Mouse (Mus musculus) heart, adult 9 months (tissue): ENCODE measurements around the gene Rtn3.

Experiments
- DNase-seq, 2 experiments: peaks; one replicate each; pipeline ENCODE4 v3.0.0; 2022; ENCODE audit warnings: low spot score in 2 of 2

Gene Rtn3

DNA sequence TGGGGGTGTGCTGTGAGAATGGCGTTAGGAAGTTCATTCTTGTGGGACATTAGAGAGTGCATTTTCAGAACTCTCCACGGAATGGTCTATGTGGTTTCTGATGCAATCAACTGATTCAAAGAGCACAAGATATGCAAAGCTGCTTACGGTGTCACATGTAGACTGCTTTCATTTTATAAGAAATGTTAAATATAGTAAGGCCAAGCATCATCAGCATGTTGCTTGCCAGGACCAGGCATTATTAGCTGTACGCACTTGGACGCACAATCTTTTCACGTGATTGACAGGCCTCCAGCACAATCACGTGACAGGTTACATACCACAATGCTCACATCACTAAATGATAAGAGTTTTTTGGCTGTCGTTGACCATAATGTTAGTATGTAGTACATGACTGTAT, 4.6 kb upstream of the Rtn3 start:
- DNase-seq = no peak

DNA sequence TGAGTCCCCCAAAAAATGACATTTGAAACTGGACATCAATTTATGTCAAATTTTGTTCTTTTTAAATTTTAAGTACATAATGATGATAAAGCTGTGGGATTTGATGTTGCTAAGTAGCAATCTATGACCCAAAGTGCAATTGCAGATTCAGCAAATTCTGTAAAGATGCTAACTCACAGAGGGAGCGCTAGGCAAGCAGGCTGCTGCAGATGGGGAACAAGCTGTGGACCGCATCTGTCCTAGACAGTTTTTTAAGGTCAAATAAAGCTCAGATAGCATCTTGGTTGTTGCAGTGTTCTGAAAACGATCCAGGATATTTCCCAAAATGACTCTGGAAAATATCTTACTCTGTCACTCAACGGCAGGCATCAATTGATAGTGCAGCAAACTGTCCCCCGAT, 995 bp upstream of the Rtn3 start:
- DNase-seq = no peak

DNA sequence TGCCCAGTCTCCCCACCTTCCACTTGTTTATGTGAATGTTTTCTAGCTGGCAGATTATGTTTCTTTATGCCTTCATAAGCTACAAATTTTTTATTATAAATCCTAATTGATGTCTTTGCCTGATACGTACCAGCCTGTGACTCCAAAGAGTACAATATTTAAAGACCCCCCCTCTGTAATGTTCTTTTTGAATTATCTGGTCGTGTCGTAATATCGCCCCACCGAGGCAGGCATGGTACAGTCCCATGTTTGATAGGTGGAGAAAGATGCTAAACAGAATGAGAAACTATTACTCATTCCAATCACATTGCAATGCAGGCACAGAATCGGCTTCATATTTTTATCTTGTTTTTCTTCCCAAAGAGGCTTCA, 416 bp upstream of the Rtn3 start:
- DNase-seq = no peak

DNA sequence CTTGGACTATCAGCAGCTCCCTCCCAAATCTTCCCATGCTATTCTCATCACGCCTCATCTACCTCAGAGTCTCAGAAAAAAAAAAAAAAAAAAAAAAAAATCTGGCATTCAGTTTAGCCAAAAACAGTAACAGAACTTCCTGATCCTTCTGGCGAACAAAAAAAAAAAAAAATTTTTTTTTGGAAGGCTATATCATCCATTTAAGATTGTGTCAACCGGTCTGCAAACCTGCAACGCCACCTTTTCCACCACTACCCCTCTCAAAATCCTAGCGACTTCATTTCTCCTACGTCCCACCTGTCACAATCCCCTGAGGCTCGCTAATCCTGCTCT, 849 bp downstream of the Rtn3 start:
- DNase-seq = no peak

DNA sequence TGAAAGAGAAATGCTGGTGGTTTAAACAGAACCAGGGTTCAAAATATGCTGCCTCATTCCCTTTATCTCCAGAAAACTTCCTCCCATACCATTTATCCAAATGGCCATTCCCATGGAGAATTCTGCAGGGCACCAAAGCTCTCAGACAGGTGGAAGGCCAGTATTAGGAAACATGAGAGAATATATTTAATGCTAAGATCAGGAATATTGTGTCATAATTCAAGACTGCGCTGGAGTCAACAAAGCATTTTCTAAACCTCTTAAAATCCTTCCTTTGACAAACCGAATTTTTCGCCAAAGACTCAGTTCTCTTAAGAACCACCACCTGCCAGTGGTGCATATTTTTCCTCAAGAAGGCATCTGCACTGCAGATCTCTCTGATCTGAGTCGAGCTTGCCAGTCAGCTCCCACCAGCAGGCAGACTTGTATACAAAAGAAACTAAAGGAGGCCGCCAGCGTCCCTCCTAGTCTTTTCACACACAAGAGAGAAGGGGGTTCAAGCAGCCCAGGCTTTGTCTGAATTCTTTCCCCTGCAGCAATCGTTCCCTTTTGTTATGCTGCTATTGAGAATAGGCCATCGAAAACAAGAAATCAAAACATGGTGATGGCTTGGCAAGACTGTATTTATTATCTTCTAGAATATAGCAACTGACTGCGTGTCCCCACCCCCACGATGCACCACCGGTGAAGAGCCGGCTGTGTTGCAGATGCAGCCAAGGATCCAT, 1.4 kb downstream of the Rtn3 start:
- DNase-seq = no peak

DNA sequence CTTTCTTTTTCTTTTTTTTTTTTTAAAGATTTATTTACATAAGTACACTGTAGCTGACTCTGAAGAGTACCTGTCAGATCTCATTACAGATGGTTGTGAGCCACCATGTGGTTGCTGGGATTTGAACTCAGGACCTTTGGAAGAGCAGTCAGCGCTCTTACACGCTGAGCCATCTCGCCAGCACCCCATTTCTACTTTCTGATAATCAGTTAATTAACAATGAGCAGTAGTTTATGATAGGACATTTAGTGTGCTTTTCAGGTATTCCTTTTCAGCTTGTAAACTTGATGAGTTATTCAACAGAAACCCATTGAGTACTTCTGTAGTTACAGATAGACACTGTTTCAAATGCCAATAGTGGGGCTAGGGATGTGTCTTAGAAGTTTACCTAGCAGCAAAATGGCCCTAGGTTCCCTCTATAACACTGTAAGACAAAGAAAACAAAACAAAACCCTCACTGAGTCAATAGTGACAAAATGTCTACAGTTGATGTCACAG, 3.3 kb downstream of the Rtn3 start:
- no peak for DNase-seq

DNA sequence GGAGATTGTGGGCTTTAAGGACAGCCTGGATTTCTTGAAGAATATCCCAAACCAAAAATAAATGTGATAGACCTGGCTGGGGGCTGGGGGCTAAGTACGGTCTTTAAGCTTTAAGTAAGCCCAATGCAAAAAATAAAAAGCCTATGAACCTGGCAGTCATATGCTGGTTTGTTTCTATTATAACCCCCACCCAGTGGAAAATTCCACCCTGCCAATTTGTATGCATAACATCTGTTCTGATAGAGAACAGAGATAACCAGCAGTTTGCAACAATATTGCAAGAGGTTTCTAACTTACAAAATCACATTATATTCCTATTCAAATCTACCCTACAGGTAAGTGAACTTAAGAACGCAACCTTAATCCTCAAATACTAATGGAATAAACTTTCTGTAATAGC, 12.4 kb downstream of the Rtn3 start:
- no peak for DNase-seq

DNA sequence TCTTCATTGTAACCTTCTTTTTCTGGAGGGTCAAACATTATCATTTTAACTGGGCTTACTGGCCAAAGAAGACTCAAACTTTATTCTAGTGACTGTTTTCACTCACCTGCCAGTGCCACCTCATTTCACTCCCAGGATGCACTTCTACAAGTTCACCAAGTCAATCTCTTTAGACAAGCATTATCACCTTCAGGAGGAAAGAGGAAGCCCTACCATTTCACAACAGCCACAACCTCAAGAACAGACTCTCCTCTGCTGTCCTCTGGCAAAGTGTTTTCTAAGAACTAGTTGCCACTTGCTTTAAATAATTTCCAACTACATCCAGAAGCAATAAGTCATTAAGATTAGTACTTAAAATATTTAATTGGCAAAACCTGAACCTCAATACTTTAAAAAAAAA, 15.2 kb downstream of the Rtn3 start:
- DNase-seq = no peak

DNA sequence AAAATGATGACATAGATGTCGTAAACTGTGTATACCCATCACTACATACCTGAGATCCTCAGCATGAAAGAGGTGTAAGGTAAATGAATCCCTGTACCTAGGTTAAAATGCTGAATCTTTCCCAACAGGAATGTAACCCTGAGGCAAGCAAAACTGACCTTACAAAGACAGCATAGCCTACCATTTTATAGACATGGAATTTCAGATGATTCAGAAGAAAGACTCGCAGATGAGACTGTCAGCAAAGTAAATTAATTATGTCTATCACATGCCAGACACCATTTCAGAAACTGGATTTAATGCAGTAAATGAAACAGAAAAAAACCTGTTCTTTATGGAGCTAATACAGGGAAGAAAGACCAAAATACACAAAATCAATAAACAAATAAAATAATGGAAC, 23.7 kb downstream of the Rtn3 start:
- DNase-seq = no peak

DNA sequence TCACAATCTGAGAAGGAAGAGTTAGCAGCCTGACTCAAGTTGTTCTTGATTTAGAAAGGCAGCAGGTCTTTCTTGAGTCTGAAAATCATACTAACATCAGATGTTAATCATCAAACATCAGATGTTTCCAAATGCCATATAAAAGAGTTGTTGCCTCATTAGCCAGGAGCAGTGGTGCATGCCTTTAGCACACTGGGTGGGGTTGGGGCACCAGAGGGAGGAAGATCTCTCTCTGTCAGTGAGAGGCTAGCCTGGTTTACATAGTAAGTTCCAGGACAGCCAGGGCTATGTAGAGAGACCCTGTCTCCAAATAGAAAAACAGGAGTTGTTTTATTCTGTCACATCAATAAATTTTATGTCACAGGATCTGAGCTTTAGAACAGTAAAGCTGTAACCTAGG, 24.2 kb downstream of the Rtn3 start:
- DNase-seq = no peak

DNA sequence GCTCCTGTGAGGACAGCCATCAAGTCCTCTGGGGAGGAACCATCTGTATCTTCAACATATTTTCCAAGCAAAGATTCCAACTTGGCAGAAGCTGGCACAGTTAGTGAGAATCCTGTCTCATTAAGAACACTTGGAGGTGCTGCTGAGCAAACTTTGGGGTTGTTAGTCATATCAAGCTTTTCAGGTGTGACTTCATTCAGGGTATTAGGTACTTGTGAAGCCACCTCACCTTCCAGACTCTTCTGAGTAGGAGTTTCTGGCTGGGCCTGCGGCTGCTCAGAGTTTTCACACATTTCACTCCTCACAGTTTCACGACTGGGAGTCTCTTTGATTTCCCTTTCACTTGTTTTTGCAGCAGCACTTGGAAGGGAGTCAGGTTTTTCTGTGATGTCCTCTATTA, 26.3 kb downstream of the Rtn3 start:
- no peak for DNase-seq

DNA sequence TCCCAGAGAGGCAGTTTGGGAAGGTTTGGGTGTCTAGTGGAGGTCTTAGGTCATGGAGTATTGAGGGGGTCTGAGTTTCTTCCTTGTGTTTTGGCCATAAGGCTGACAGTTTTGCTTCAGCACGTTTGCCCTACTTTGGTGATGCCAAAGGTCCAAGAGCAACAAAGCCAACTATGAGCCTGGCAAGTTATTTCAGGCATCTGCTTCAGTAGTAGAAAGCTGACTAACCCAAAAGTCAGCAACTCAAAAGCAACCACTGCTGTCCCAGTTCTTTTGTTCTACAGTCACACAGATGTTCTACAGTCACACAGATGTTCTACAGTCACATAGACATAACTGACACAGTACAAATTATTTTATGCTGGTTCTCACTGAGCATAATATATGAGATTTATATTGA, 37.5 kb downstream of the Rtn3 start:
- DNase-seq = no peak

DNA sequence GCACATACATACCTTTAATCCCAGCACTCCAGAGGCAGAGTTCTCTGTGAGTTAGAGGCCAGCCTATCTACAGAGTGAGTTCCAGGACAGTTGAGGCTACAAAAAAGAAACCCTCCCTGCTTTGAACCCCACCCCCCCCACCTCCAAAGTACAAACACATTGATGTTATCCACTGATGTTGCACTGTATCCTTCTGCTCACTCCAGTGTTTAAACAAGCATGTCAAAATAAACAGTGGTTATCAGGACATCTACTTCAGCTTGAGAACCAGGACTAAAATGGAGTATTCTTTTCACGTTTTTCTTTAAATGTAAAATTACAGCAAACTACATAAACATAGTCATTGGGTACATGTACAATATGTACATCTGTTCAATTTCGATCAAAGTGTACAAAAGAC, 38.0 kb downstream of the Rtn3 start:
- no peak for DNase-seq

DNA sequence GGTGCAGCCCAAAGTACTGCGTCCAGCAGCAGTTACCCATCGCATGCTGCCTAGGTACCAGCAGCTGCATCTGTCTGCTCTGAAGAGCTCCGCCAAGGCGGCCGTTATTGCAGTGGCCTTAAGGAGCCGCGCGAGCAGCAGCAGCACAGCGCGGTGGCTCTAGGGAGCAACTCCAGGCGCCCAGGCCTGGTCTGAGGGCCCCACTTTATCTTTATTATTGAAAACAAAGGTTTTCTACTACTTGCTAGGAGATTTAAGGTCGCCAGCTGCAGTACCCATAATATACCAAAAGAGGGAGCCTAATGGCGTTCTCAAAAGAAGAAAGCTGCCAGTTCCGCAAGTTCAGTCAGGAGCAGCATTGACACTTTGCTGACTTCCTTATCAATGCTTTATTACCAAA, 41.6 kb downstream of the Rtn3 start:
- DNase-seq = peak in 1 of 2 experiments; percentile 58

DNA sequence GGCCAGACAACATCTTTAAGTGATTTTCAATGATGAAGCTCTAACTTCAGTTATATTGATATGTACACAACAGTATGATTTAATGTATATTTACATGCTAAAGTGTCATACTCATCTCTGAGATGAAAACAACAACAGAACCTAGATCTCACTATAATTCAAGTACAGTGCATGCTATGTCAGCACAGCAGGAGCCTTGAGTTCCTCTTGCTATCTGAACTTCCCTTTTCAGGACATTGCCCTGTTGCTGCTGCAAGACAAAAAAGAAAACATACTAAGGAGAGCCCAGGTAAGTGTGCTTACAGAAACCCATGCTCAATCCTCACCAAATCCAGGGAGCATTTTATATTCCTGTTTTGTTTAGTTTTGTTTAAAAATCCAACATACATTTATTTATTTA, 44.8 kb downstream of the Rtn3 start:
- DNase-seq = no peak

DNA sequence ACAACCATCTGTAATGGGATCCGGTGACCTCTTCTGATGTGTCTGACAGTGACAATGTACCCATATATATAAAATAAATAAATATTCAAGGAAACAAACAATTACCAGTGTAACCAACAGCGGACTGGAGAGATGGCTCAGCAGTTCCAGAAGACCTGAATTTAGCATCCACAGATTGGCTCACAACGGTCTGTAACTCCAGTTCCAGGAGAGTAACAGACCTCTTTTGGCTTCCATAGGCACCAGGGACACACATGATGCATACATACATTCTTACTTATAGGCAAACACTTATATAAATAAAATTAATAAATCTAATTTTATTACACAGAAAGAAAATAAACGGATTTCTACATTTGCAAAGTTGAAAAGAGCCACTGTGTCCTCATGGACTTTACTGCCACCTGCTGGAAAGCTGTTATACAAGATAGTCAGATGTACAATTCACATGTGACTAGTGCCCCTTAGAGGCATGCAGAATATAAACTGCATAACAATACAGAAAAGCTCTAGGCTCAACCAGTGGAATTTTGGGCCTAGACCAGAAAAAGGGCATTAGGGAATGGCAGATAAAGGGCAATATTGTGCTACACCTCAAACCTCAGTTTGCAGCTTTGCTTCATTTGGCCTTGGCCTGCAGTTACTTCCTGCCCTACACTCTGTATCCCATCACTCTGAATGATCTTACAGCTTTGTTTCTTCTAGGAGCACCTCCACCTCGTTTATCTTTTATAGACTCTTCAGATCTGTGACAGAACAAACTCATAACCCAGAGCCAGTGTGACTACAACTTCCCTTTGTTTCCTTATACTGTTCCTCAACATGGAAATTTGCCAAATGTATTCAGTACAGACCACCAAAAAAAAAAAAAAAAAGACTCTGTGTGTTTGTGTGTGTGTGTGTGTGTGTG, 46.8 kb downstream of the Rtn3 start:
- peak; percentile 45 to 69 for DNase-seq

DNA sequence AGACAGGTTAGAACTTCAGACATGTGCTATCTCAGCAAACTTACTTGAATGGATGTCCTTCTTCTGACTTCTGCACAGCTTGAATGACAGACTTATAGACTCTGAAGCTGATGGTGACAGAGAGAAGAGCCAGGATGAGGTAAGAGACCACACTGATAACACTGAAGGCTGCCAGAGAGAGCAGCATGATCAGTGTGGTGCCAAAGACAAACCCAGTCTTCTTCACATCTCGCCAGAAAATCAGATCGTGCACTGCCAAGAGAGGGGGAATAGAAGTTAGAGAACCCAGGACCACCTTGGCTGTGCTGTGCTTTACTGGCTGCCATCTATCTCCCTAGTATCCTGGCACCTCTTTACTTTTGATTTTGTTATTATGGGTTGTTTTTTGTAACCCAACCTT, 48.2 kb downstream of the Rtn3 start:
- no peak for DNase-seq

DNA sequence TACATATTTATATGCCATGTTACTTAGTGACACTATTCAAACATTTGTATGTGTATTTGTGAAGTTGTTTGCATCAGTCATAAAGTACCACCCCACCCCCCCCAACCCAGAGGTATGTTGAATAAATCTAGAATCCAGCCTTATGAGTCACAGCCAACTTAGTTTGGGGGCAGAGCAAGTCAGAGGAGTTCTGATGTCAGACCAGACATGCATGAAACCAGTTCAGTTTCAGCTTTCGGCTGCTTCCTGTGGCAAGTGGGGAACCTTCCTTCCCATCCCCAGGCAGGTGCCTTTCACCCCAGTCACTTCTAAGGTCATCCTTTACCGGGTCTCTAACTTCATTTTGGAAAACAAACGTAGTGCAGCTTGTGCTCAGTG, 57.7 kb downstream of the Rtn3 start:
- no peak for DNase-seq

DNA sequence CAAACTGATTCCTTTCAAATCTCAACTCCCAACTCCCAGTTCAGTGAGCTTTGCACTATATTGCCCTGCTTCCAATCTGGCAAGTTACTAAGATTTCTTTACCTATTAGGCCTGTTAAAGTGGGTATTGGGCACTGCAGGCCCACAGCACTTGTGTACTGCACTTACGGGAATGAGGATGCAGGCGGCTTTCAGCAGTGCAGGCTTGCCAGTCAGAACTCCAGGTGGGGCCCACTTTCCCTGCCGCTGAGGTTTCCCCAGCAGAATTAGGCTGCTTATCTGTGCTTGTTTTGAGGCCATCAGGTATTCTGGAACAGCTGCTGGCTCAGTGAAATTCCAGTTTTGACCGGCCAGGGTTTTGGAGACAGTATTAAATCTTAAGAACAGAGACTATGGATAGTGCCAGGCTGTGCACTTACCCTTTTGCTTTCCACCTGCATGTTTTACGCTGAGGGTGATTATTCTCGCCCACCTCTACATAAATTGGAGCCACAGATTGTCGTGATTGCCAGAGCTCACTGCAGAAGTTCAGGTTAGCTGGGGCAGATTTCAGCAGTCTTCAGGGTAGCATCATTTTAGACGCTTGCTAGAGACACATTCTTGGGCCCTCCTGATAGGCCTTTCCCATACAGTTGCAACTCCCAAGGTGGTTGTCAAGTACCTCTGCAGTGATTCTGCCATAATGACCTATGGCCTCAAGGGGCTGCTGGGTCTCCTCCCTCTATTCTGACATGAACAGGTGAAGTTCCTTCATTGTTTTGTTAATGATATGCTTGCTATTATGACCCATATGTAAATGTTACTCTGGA, 58.3 kb downstream of the Rtn3 start:
- DNase-seq = no peak

DNA sequence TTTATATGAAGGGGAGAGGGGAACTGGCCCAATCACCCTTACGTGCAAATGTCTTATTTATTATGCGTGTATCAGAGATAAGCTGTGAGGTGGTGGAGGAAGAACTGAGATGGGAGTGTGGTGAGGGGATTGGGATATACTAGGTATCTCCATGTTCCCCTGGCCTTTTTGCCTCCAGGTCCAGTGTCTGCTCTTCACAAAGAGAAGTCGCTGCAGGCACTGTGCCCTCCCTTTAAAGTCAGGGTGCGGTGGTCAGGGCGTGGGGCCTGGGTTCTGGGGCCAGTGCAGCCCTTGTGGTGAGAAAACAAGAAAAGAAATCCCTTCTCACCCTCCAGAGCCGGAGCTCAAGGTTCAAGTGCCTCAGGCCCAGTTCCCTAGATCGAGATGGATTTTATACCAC, 59.0 kb downstream of the Rtn3 start:
- no peak for DNase-seq

DNA sequence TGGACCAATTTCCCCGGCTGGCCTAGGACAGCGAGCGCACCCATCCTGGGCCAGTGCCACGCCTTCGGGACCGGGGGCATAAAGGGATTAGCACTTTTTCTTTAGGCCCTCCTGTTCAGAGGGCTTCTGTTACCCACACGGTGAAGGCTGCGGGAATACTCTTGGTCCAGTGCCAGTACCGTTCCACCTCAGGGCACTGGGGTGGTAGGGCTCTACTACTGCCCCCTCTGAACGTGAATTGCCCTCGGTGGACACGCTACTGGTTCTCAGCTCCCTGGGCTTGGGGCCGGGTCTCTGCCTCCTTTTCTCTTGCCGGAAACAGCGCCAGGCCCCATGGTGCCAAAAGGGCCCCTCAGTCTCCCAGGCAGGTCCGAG, 59.4 kb downstream of the Rtn3 start:
- no peak for DNase-seq

DNA sequence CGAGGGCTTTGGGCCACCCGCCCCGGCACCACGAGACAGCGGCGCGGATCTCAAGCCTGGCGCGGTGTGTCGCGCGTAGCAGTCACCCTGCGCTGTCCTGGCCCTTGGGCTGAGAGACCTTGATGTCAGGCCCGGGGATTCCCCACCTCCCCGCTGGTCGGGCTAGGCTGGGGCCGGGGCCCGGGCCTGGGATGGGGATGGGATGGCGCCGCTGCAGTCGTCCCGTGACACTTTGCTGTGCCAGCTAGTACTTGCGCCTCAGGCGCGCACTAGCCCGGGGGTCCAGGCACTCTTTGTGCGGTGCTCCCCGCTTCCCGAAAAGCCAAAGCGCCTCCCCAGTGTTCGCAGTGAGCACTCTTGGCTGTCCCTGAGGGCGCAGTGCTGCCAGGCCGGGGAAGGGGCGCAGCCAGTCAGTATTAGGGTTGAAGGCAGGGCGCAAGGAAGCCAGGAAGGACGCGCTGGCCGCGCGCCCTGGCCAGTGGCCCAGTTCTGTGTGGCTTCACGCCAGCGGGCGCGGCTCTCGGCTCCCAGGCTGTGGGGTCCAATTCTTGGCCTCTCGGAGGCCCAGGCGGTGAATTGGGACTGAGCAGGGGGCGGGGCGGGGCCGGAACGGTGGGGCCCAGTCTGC, 59.9 kb downstream of the Rtn3 start:
- DNase-seq = peak; percentile 92 to 94
